Mouse (Mus musculus): ENCODE data around the gene Gm29427. TPM values are rescaled to one million over a fixed set of nuclear protein-coding genes. Genes with fewer than 3 reads are reported as not detected.

The Gm29427 gene
- total RNA-seq (2021): under 1 TPM in 1 of 2 experiments, not detected in 1; 0.35 TPM
- long read RNA-seq, experiment 1, partial matches to known transcripts: 1 of 1 reads
- long read RNA-seq, experiment 1, other reads (novel, unspliced or antisense): 0 of 1 reads
- long read RNA-seq, experiment 2: 0 reads

GRCm38 (mm10) chr1:130715561-130716217 lies at the start of gene Gm29427:
TSS of gene Gm29427 (minus strand) at chr1:130715799.
- DNase-seq (ENCODE audit: low spot score in 2 of 2): peak; percentile 94 to 98

GRCm38 (mm10) chr1:130764027-130764461 lies 48.4 kb upstream of the Gm29427 start:
- no peak for DNase-seq (ENCODE audit: low spot score in 2 of 2)

GRCm38 (mm10) chr1:130762045-130762760 lies 46.6 kb upstream of the Gm29427 start:
- DNase-seq (ENCODE audit: low spot score in 2 of 2): no peak

GRCm38 (mm10) chr1:130761597-130761996 lies 46.0 kb upstream of the Gm29427 start:
- no peak for DNase-seq (ENCODE audit: low spot score in 2 of 2)

- DNase-seq (ENCODE audit: low spot score in 2 of 2): no peak
These were observed 44.1 kb upstream of the Gm29427 start for GRCm38 (mm10) chr1:130759689-130760088.

GRCm38 (mm10) chr1:130746819-130747218 lies 31.2 kb upstream of the Gm29427 start:
- DNase-seq (ENCODE audit: low spot score in 2 of 2): no peak

- DNase-seq (ENCODE audit: low spot score in 2 of 2): no peak
These were observed 30.0 kb upstream of the Gm29427 start for GRCm38 (mm10) chr1:130745591-130745990.

GRCm38 (mm10) chr1:130744961-130745360 lies 29.4 kb upstream of the Gm29427 start:
- DNase-seq (ENCODE audit: low spot score in 2 of 2): no peak

GRCm38 (mm10) chr1:130744217-130744616 lies 28.6 kb upstream of the Gm29427 start:
- DNase-seq (ENCODE audit: low spot score in 2 of 2): no peak

- DNase-seq (ENCODE audit: low spot score in 2 of 2): no peak
These were observed 28.2 kb upstream of the Gm29427 start for GRCm38 (mm10) chr1:130743775-130744174.

GRCm38 (mm10) chr1:130742201-130742600 lies 26.6 kb upstream of the Gm29427 start:
- DNase-seq (ENCODE audit: low spot score in 2 of 2): no peak

GRCm38 (mm10) chr1:130740781-130741720 lies 25.5 kb upstream of the Gm29427 start:
- DNase-seq (ENCODE audit: low spot score in 2 of 2): peak; percentile 47 to 65

GRCm38 (mm10) chr1:130740227-130740648 lies 24.6 kb upstream of the Gm29427 start:
- DNase-seq (ENCODE audit: low spot score in 2 of 2): peak in 1 of 2 experiments; percentile 11

- no peak for DNase-seq (ENCODE audit: low spot score in 2 of 2)
These were observed 24.0 kb upstream of the Gm29427 start for GRCm38 (mm10) chr1:130739636-130740035.

- DNase-seq (ENCODE audit: low spot score in 2 of 2): no peak
These were observed 23.0 kb upstream of the Gm29427 start for GRCm38 (mm10) chr1:130738551-130739106.

- no peak for DNase-seq (ENCODE audit: low spot score in 2 of 2)
These were observed 22.3 kb upstream of the Gm29427 start for GRCm38 (mm10) chr1:130737916-130738315.

- DNase-seq (ENCODE audit: low spot score in 2 of 2): no peak
These were observed 21.8 kb upstream of the Gm29427 start for GRCm38 (mm10) chr1:130737411-130737881.

GRCm38 (mm10) chr1:130734852-130735251 lies 19.3 kb upstream of the Gm29427 start:
- no peak for DNase-seq (ENCODE audit: low spot score in 2 of 2)

GRCm38 (mm10) chr1:130734452-130734851 lies 18.9 kb upstream of the Gm29427 start:
- no peak for DNase-seq (ENCODE audit: low spot score in 2 of 2)

GRCm38 (mm10) chr1:130733671-130734070 lies 18.1 kb upstream of the Gm29427 start:
- no peak for DNase-seq (ENCODE audit: low spot score in 2 of 2)
